Mouse (Mus musculus) liver, postnatal 0 days (tissue): ENCODE data around the gene Gbp8.
"Not testable (repeated sequence)": the region's sequence is repeated elsewhere in the genome, so short reads cannot be mapped to it uniquely, and the experiment has no call there.

ENCODE experiments used
- CTCF ChIP-seq: sonication (generic); IDR thresholded peaks from 2 replicates; pipeline ENCODE4 v1.5.1; 2016; ENCODE audit warnings: antibody characterized with exemption, low read depth
- EP300 ChIP-seq: IDR thresholded peaks from 2 replicates; pipeline ENCODE4 v1.6.1; 2016; ENCODE audit warnings: antibody characterized with exemption, low read depth, mild to moderate bottlenecking

DNA sequence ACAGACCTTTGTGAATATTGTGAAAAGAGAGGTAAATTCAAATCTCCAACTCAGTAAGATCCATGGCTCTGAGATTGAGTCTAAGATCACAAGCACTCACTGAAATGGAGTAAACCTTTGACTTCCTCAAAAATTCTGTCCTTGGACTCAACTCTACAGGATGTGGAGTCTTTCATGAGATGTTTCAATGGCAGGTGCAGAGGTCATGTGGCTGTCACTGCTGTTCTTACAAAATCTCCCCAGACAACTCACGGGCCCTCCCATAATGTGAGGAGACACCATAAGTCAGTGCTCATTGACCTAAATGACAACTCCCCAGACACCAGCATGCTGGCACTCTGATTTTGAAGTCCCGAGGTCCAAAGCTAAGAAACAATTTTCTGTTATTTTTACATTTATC is 74.9 kb downstream of the Gbp8 start:
- TF ChIP-seq CTCF, EP300: not testable (repeated sequence)
